Mouse (Mus musculus) spleen, postnatal 36 days (tissue): ENCODE data around the gene AC153137.1.
"Not testable (repeated sequence)": the region's sequence is repeated elsewhere in the genome, so short reads cannot be mapped to it uniquely, and the experiment has no call there.

Experiments used
- DNase-seq, 2 experiments: peaks; one replicate each; pipeline ENCODE4 v3.0.0; 2022; ENCODE audit warnings: low spot score in 2 of 2, mixed read lengths in 1 of 2

Gene AC153137.1

DNA sequence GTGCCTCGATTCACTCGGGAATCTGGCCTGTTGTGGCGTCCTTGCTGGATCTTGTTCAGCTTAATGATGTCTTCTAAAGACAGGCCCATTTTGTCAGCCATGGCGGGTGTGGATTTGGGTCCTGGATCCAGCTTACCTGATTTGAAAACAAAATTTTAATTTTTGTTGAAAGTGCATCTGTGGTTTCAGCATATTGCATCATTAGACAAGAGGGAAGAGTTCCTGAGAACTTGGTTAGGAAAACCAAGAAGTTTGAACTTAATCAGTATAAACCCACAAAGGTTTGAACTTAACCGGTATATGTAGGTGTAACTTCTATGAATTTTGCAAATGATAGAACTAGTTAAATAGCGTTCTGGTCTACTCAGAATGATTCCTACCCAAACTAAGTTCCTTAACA, at the start of gene AC153137.1:
Gene AC153137.1 (minus strand): TSS at position 101 of the 400 bp plus-strand sequence.
- DNase-seq, result not testable (repeated sequence)

DNA sequence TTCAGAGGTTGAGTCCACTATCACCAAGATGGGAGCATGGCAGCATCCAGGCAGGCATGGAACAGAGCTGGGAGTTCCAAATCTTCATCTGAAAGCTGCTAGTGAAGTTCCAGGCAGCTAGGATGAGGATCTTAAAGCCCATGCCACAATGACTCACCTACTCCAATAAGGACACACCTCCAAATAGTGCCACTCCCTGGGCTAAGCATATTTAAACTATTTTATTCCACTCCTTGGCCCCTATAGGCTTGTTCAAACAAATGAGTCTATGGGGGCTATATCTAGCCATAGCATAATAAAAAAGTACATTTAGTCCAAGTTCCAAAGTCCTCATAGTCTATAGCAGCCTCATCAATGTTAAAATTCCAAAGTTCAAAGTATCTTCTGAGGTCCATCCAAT, 45.4 kb upstream of the AC153137.1 start:
- no peak for DNase-seq

DNA sequence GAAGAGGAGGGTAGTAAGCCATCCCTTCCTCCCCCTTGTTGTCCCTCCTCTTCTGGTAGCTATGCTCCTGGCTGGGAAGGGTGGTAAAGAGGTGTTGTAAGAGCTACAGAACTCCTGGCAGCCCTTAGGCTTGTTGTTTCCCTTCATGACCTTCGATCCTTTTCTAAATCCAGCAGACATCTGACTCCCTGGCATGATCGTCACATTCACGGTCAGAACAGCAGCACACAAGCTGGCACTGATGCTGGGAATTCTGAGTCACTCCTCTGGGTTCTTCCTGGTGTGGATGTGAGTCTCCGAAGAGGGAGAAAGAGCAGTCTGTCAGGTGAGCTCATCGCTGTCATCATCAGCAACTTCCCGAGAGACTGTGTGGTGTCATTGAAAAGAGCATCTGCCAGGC, 41.5 kb upstream of the AC153137.1 start:
- no peak for DNase-seq

DNA sequence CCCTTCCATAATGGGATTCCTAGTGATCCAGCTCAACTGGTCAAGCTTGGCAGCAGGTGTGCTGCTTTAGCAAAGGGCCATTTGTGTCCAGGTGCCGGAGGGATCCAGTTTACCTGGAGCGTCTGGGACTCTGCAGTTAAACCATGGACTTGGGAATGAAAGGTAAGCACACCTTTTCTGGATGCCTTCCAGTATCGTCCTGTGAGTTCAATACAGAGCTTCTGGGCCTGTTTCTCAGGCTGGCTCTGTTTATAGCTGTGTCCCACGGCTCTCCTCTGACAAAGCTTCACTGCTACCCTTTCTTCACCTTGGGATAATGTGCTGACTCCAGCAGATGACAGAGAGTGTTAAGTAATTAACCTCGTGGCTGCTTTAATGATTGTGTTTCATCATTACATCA, 39.6 kb upstream of the AC153137.1 start:
- no peak for DNase-seq

DNA sequence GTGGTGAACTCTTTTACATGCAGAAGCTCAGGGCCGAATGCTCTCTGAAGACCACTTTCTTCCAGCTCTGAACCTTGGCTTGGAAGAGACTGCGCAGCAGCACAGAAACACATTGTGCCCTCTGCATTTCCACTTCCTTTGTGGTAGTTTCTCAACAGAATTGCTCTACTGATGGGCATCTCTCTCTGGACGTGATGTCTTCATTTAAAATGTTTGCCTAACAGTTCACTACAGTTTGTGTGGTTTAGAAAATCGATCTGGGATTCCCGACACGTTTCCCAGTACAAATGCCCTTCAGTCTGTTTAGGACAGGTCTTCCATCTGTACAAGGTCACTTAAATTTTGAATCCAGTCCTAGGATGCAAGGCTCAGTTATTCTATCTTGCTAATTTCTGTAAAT, 38.3 kb upstream of the AC153137.1 start:
- no peak for DNase-seq

DNA sequence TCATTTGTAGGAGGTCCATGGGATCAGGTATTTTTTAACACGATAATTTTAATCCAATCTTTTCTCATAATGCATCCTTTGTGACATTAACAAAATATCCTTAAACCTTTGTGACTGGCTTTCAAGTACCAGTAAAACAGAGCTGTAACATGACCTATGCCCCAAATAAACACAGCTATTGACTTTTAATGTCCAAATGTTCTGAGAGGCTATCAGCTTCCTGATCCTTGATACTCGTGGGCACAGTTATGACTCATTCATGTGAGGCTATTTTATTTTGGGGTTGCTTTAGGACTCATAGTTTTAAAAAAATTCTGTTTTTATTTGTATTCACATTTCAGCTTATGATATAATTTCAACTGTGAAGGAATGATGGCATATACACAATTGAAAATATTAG, 37.5 kb upstream of the AC153137.1 start:
- DNase-seq, result no peak

DNA sequence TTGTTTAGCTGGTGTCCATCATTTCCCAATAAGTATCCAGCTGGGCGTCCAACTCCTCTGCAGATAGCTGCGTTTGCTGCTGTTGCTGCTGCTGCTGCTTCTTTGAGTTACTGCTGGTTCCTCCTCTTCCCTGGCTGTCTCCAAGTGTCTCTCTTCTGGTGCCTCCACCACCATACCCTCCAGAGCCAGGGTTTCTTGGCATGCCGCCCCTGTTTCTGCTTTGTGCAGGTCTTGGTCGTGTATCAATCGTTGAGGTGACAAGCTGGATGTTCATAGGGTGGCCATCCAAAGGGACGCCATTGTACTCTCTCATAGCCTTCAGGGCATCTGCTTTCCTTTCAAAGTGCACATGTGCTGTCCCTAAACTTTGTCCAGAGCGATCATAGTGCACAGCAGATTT, 529 bp downstream of the AC153137.1 start:
- DNase-seq, result not testable (repeated sequence)

- no peak for DNase-seq
Observed at GRCm38 (mm10) chr1:30951795-30952194, 26.0 kb downstream of the AC153137.1 start.

GRCm38 (mm10) chr1:30950456-30950835, 27.3 kb downstream of the AC153137.1 start:
- DNase-seq, result no peak

- DNase-seq, result peak; percentile 95 to 96
Observed at GRCm38 (mm10) chr1:30949710-30950455, 27.9 kb downstream of the AC153137.1 start.

DNA sequence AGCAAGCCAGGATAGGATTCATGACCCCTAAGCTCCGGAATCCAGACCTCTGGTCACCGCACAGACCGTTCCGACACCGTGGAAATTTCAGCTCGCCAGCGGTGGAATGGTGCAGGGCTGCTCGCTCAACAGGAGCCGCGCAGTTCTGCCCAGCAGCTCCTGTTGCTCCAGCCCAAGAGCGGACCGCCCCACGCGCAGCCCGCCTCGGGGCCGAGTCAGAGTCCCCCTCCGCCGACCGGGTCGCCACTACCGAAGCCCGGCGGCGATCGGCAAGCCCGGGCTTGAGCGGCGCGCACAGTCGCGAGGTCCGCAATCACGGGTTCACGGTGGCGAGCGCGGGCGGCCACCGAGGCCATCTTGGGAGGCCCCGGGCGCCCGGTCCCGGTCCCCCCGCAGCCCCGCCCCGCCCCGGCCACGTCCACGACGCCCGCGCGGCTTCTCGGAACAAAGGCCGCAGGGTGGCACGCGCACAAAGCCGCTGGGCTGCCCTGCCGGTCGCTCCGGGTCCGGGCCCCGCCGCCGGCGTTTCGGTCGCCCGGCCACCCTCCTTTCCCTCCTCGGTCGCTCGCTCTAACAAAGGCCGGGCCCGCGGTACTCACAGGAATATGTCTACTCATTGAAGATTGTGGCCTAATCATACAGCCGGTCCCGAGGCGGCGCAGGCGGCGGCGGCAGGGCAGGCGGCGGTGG, 28.7 kb downstream of the AC153137.1 start:
- DNase-seq, result peak; percentile 32 to 36

GRCm38 (mm10) chr1:30948361-30948949, 29.3 kb downstream of the AC153137.1 start:
- peak; percentile 4 to 21 for DNase-seq

- DNase-seq, result no peak
Observed at GRCm38 (mm10) chr1:30945136-30945535, 32.6 kb downstream of the AC153137.1 start.

DNA sequence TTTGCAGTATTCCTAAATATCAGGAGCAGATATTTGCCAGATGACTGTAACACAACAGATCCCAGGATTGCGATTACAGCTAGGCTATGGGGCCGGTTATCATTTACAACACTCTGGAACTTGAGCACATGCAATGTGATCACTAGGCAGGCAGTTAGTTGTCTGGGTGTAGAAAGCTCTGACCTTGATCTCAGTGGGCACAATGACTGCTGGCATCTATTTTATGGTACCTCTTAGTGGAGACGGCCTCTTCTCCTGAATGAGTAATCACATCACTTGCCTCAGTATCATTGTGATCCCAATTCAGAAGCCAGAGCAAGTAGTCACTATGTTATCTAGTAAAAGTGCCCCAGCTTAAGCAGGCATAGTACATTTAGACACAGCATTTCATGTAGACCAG, 37.2 kb downstream of the AC153137.1 start:
- no peak for DNase-seq

DNA sequence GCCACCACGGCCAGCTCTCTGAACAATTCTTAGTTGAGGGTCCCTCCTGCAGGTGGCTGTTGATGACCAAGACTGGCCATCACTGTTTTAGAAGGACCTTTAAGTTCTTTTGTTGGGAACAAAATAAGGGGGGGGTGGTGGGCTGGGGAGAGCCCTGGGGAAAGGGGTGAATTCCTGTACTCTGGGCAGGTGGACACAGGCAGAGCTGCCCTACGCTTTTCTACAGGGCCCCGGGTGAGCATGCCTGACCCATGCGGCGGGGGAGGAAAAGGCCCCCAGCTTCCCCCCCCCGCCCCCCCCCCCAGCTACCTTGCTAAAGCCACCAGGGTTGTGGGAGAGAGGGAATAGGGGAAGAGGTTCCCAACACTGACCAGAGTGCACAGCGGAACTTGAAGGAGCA, 39.4 kb downstream of the AC153137.1 start:
- no peak for DNase-seq

- DNase-seq, result no peak
Observed at GRCm38 (mm10) chr1:30937396-30937965, 40.3 kb downstream of the AC153137.1 start.

DNA sequence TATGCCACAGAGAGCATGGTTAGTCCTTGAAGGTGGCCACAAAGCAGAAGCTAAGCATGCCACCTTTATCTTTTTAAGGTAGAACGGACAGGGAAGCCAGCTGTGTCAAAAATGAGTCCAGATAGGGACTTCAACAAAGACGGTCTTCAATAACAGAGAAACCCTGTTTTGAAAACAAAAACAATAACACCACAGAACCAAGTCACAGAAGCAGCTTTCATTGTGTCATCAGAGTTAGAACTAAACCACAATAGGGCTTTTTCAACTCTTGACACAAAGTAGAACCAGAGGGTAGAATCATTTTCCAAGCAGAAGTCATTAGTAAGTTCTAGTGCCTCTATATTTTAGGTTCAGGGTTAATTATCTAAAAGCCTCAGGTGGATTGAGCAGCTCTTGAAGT, 41.3 kb downstream of the AC153137.1 start:
- DNase-seq, result no peak

- no peak for DNase-seq
Observed at GRCm38 (mm10) chr1:30930823-30931222, 46.9 kb downstream of the AC153137.1 start.

GRCm38 (mm10) chr1:30930194-30930593, 47.6 kb downstream of the AC153137.1 start:
- DNase-seq, result no peak
